Mouse (Mus musculus) CH12.LX (cell line): Measurements from ENCODE around the gene Pigt. TPM values are rescaled to one million over a fixed set of nuclear protein-coding genes. Genes with fewer than 3 reads are reported as not detected.

Source experiments
- DNase-seq: peaks from one replicate; pipeline ENCODE4 v3.0.0-alpha.2; 2013; ENCODE audit errors: extremely low read depth
- H3K27ac ChIP-seq: 2 replicates; pipeline ENCODE4 v1.5.1; 2012; ENCODE audit warnings: low read depth, mild to moderate bottlenecking, control low read depth, moderate library complexity; ENCODE audit not compliant: insufficient read depth
- H3K27me3 ChIP-seq: replicated peaks from 2 replicates; pipeline ENCODE3; 2012; ENCODE audit warnings: inconsistent platforms
- H3K36me3 ChIP-seq, 2 experiments: replicated peaks in 1 of 2; 2 replicates each; pipeline versions ENCODE3 to v1.6.1; 2012; ENCODE audit warnings: inconsistent platforms in 1 of 2, low read length in 1 of 2, mild to moderate bottlenecking in 1 of 2, mixed read lengths in 1 of 2, moderate library complexity in 1 of 2; ENCODE audit not compliant: control insufficient read depth in 1 of 2, insufficient read depth in 1 of 2
- H3K4me1 ChIP-seq, 2 experiments: 2 replicates each; pipeline ENCODE4 v1.6.1; 2012; ENCODE audit warnings: inconsistent platforms in 1 of 2, moderate library complexity in 1 of 2; ENCODE audit not compliant: insufficient read depth in 2 of 2, control insufficient read depth in 1 of 2
- H3K4me2 ChIP-seq: 2 replicates; pipeline ENCODE4 v1.6.1; 2012; ENCODE audit warnings: low read depth, mild to moderate bottlenecking, control low read depth; ENCODE audit not compliant: poor library complexity, insufficient read depth, severe bottlenecking
- H3K4me3 ChIP-seq, 3 experiments: fragments of 150-350 bp in 1 of 3; sonication (generic) in 1 of 3; replicated peaks in 1 of 3; 2 replicates each; pipeline versions ENCODE3 to v1.5.1; 2011 to 2012; ENCODE audit warnings: low read depth in 2 of 3, low read length in 2 of 3, mild to moderate bottlenecking in 2 of 3, moderate library complexity in 2 of 3, control low read depth in 1 of 3, improper control_type of control experiment in 1 of 3, inconsistent platforms in 1 of 3, mixed read lengths in 1 of 3; ENCODE audit not compliant: poor library complexity in 1 of 3
- H3K79me2 ChIP-seq: replicated peaks from 2 replicates; pipeline ENCODE4 v1.6.1; 2012; ENCODE audit warnings: mild to moderate bottlenecking, moderate library complexity; ENCODE audit not compliant: control insufficient read depth, poor library complexity, insufficient read depth, severe bottlenecking; ENCODE audit errors: extremely low read depth
- H3K9ac ChIP-seq: 2 replicates; pipeline ENCODE4 v1.6.1; 2012; ENCODE audit warnings: low read depth, mild to moderate bottlenecking, control low read depth, moderate library complexity; ENCODE audit not compliant: insufficient read depth
- H3K9me3 ChIP-seq: replicated peaks from 2 replicates; pipeline ENCODE3; 2012; ENCODE audit warnings: low read length, inconsistent platforms, mixed read lengths
- CHD2 ChIP-seq: IDR thresholded peaks from 2 replicates; pipeline ENCODE4 v1.6.1; 2011; ENCODE audit warnings: low read length, improper control_type of control experiment
- CTCF ChIP-seq, 2 experiments: IDR thresholded peaks in 1 of 2; conservative IDR thresholded peaks in 1 of 2; 2 replicates each; pipeline ENCODE4 v1.5.1; 2011 to 2012; ENCODE audit warnings: low read depth in 2 of 2, low read length in 2 of 2, improper control_type of control experiment in 1 of 2, inconsistent platforms in 1 of 2, mild to moderate bottlenecking in 1 of 2, moderate library complexity in 1 of 2
- ELF1 ChIP-seq: IDR thresholded peaks from 2 replicates; pipeline ENCODE4 v1.6.1; 2014; ENCODE audit warnings: low read depth, mild to moderate bottlenecking, inconsistent platforms, low read length, improper control_type of control experiment
- EP300 ChIP-seq: IDR thresholded peaks from 2 replicates; pipeline ENCODE4 v1.6.1; 2011; ENCODE audit warnings: low read length, improper control_type of control experiment
- ETS1 ChIP-seq: conservative IDR thresholded peaks from 2 replicates; pipeline ENCODE4 v1.6.1; 2012; ENCODE audit warnings: low read depth, mild to moderate bottlenecking, inconsistent platforms, low read length, improper control_type of control experiment, moderate library complexity
- JUN ChIP-seq: IDR thresholded peaks from 2 replicates; pipeline ENCODE4 v1.6.1; 2011; ENCODE audit warnings: low read depth, mild to moderate bottlenecking, low read length, improper control_type of control experiment, moderate library complexity; ENCODE audit not compliant: insufficient read depth
- JUND ChIP-seq: conservative IDR thresholded peaks from 2 replicates; pipeline ENCODE4 v1.6.1; 2011; ENCODE audit warnings: low read depth, low read length, improper control_type of control experiment
- MAX ChIP-seq: IDR thresholded peaks from 2 replicates; pipeline ENCODE4 v1.6.1; 2011; ENCODE audit warnings: low read length, improper control_type of control experiment
- MYC ChIP-seq: IDR thresholded peaks from 2 replicates; pipeline ENCODE4 v1.6.1; 2011; ENCODE audit warnings: low read depth, mild to moderate bottlenecking, improper control_type of control experiment, low read length
- NELFE ChIP-seq: IDR thresholded peaks from 2 replicates; pipeline ENCODE4 v1.6.1; 2011; ENCODE audit warnings: low read depth, low read length, improper control_type of control experiment
- NRF1 ChIP-seq: IDR thresholded peaks from 2 replicates; pipeline ENCODE4 v1.6.1; 2014; ENCODE audit warnings: low read depth, mild to moderate bottlenecking, inconsistent platforms, low read length, improper control_type of control experiment, moderate library complexity
- PAX5 ChIP-seq: IDR thresholded peaks from 2 replicates; pipeline ENCODE4 v1.6.1; 2012; ENCODE audit warnings: low read length, inconsistent platforms, mixed read lengths
- POLR2A ChIP-seq: IDR thresholded peaks from 2 replicates; pipeline ENCODE4 v1.6.1; 2011; ENCODE audit warnings: low read depth, mild to moderate bottlenecking, improper control_type of control experiment, low read length
- SMC3 ChIP-seq: IDR thresholded peaks from 2 replicates; pipeline ENCODE4 v1.6.1; 2011; ENCODE audit warnings: low read depth, low read length, improper control_type of control experiment
- TBP ChIP-seq: conservative IDR thresholded peaks from 2 replicates; pipeline ENCODE4 v1.6.1; 2011; ENCODE audit warnings: low read depth, low read length, improper control_type of control experiment
- USF1 ChIP-seq: IDR thresholded peaks from 2 replicates; pipeline ENCODE4 v1.6.1; 2014; ENCODE audit warnings: low read depth, mild to moderate bottlenecking, inconsistent platforms, low read length, improper control_type of control experiment
- USF2 ChIP-seq: conservative IDR thresholded peaks from 2 replicates; pipeline ENCODE4 v1.6.1; 2011; ENCODE audit warnings: low read depth, low read length, improper control_type of control experiment
- ZC3H11A ChIP-seq: IDR thresholded peaks from 2 replicates; pipeline ENCODE4 v1.6.1; 2012; ENCODE audit warnings: low read depth, mild to moderate bottlenecking, inconsistent platforms, low read length, improper control_type of control experiment
- ZKSCAN1 ChIP-seq: IDR thresholded peaks from 2 replicates; pipeline ENCODE4 v1.6.1; 2012; ENCODE audit warnings: low read depth, inconsistent platforms, low read length, improper control_type of control experiment, borderline replicate concordance
- ZMIZ1 ChIP-seq: IDR thresholded peaks from 2 replicates; pipeline ENCODE4 v1.6.1; 2012; ENCODE audit warnings: low read depth, mild to moderate bottlenecking, inconsistent platforms, low read length, improper control_type of control experiment
- ZNF384 ChIP-seq: IDR thresholded peaks from 2 replicates; pipeline ENCODE4 v1.6.1; 2012; ENCODE audit warnings: low read depth, low read length, improper control_type of control experiment, inconsistent platforms
- dilution Hi-C: fragments of 300-500 bp; cut with MboI; formaldehyde crosslinking; loops from 2 replicates; pipeline ENCODE4 v1.14.3; 2020; ENCODE audit warnings: low sequenced_read_pairs; ENCODE audit not compliant: extremely low pct_unique_long_range_greater_than_20kb, extremely low pct_ligation_motif_present
- in situ Hi-C: fragments of 300-500 bp; cut with MboI; formaldehyde crosslinking; loops from 3 replicates; pipeline ENCODE4 v1.14.3; 2019; ENCODE audit warnings: low sequenced_read_pairs, low pct_ligation_motif_present, low pct_unique_long_range_greater_than_20kb, mixed read lengths
- polyA plus RNA-seq: library from polyadenylated mRNA; unstranded; fragments of >175 nt; gene quantifications from 2 replicates; pipeline ENCODE4 v1.2.1, GENCODE M21; 2012; ENCODE audit warnings: low read depth; ENCODE audit not compliant: insufficient read length
- total RNA-seq, 2 experiments: library from RNA; depleted of rRNA; stranded (reverse); fragments of 300-350 nt in 1 of 2; fragments of >200 nt in 1 of 2; gene quantifications; 2 replicates each; pipeline ENCODE4 v1.2.3; 2012 to 2014

The Pigt gene
- total and polyA plus RNA-seq, 3 experiments = 14.0 to 91.8 (median 39.2) TPM

DNA sequence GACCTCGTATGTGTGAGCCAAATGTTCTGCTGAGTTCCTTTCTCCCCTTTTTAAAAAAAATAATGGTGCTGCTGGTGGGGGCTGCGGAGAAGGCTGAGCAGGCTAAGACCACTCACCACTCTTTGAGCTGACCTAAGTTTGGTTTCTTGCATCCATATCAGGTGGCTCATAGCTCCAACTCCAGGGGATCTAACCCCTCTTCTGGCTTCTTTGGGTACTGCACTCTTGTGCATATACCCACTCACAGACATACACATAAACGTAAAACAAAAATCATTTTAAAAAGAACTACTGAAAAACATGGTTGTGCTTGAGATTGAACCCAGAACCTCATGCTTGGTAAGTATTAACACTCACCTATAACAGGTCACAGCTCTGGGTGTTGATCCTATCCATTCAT is 7.6 kb downstream of the Pigt start:
- no peaks in the 10 kb centered on the region; the same call in 1 of the 2 replicates for H3K79me2 ChIP-seq
- in situ Hi-C loops (loop anchor here (5.0 kb wide), 1 partner anchor 38 kb away; no protein-coding TSS in a partner anchor), dilution Hi-C loops (no loop called here)
- peaks cover 15% of the 10 kb centered on the region for H3K9me3 ChIP-seq
- no peak overlapping the region for H3K9ac ChIP-seq
- peaks cover 72 to 91% of the 10 kb centered on the region in 2 experiments for H3K36me3 ChIP-seq
- no peaks in the 10 kb centered on the region for H3K27me3 ChIP-seq
- H3K4me2 ChIP-seq = no peak overlapping the region
- H3K4me3 ChIP-seq = no peak overlapping the region
- TF ChIP-seq ZMIZ1 (no peak), CTCF (conservative IDR thresholded peaks at IDR 0.05 in 1 of 2, IDR thresholded peaks at IDR 0.05 in 1 of 2; ENCODE audit: low read depth in 2 of 2, low read length in 2 of 2) (0 out of 4 replicates have a peak, but pooled peaks of 1 of the 2 experiments have one; percentile 11), NELFE (no peak), JUN (no peak), MAX (no peak)
- TF ChIP-seq, all 38 proteins: peak for 1
- DNase-seq = no peak
- Histone ChIP-seq H3K27ac (no peak overlapping the region), H3K4me1 (no peaks in the 10 kb centered on the region)

- no peak overlapping the region for H3K27ac ChIP-seq
- H3K4me2 ChIP-seq = no peak overlapping the region
Observed at GRCm38 (mm10) chr2:164505619-164506347, 8.5 kb downstream of the Pigt start.

More at GRCm38 (mm10) chr2:164505619-164506347, 8.5 kb downstream of the Pigt start:
- dilution Hi-C loops = no loop called here
- Histone ChIP-seq H3K36me3 (peaks cover 63 to 90% of the 10 kb centered on the region in 2 experiments), H3K79me2 (no peaks in the 10 kb centered on the region; the same call in 1 of the 2 replicates), H3K27me3 (no peaks in the 10 kb centered on the region)
- in situ Hi-C loops = loop anchor here (5.0 kb wide), 1 partner anchor 38 kb away; no protein-coding TSS in a partner anchor
- TF ChIP-seq SMC3 (no peak), MAX (no peak), ZKSCAN1 (no peak), POLR2A (no peak), ZNF384 (no peak), USF1 (no peak), JUND (no peak), MYC (no peak), ETS1 (no peak), ELF1 (no peak), EP300 (no peak), NELFE (no peak), USF2 (no peak), ZC3H11A (no peak), TBP (no peak), PAX5 (no peak), NRF1 (no peak), JUN (no peak), CHD2 (no peak)
- TF ChIP-seq, all 38 proteins: peak for 0
- no peak for DNase-seq
- no peak overlapping the region for H3K4me3 ChIP-seq
- no peaks in the 10 kb centered on the region for H3K4me1 ChIP-seq
- H3K9me3 ChIP-seq = peaks cover 15% of the 10 kb centered on the region
- H3K9ac ChIP-seq = no peak overlapping the region
